Mouse (Mus musculus) bone marrow, adult 2 months (tissue): ENCODE data around the gene Mon2.

Experiments
- CTCF ChIP-seq: fragments of 200-500 bp; IDR thresholded peaks from 2 replicates; pipeline ENCODE4 v1.5.1; 2011; ENCODE audit warnings: low read length, control low read depth; ENCODE audit not compliant: control insufficient read depth, insufficient read depth
- POLR2A ChIP-seq: fragments of 200-500 bp; IDR thresholded peaks from 2 replicates; pipeline ENCODE4 v1.6.1; 2011; ENCODE audit warnings: low read depth, mild to moderate bottlenecking, control low read depth, low read length, borderline replicate concordance; ENCODE audit not compliant: control insufficient read depth

GRCm38 (mm10) chr10:122979356-122979755 lies 96.9 kb downstream of the Mon2 start:
- no peak for TF ChIP-seq CTCF
- no peak for TF ChIP-seq POLR2A
